Comparison of ENCODE assay signal across 16 mouse cellular contexts in the genomic region with DNA sequence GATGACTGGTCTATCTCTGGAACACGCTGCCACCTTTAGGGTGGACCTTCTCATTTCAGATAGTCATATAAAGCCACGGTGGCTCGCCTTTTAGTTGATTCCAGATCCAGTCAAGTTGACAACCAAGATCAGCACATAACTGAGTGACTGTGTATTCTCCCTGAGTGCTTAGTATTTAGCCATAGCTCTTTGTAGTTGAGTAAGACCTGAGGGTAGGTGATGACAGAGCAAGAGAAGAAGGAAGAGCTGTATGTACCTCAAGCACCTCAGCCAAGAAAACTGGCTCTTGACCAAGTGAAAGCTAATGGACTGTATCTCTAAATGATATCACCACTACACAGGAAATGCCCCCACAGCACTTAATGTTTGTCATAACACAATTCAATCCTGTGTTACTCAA.
"Had no signal": no experiment of that assay in that cellular context is flagged by ENCODE, and none has a peak within 500 bp of the region (broad histone marks: within the 10 kb centered on the region; RNA-seq: fewer than 3 reads in every experiment).

No protein-coding gene starts in this region.

- H3K9ac ChIP-seq: neural tube, embryonic 13.5 days; neural tube, embryonic 15.5 days; stomach, embryonic 15.5 days had no signal

- H3K27ac ChIP-seq: neural tube, embryonic 13.5 days; neural tube, embryonic 15.5 days; stomach, embryonic 15.5 days; stomach, postnatal 0 days had no signal

- H3K4me1 ChIP-seq: stomach, embryonic 15.5 days had no signal

- H3K4me2 ChIP-seq: neural tube, embryonic 13.5 days; neural tube, embryonic 15.5 days; stomach, embryonic 15.5 days had no signal

- H3K9me3 ChIP-seq: neural tube, embryonic 13.5 days; neural tube, embryonic 15.5 days; stomach, embryonic 15.5 days had no signal

- H3K27me3 ChIP-seq: neural tube, embryonic 13.5 days; neural tube, embryonic 15.5 days; stomach, embryonic 15.5 days had no signal

- DNase-seq: retina, postnatal 1 day; right cerebral cortex, adult 18-20 months; right cerebral cortex, postnatal 14 days; right cerebral cortex, postnatal 25 days; right cerebral cortex, postnatal 4 days; spleen, adult 18-20 months; thymus, adult 18-20 months; thymus, adult 2 months; thymus, postnatal 14 days; thymus, postnatal 25 days; thymus, postnatal 36 days; thymus, postnatal 4 days had no signal

- H3K4me3 ChIP-seq: neural tube, embryonic 13.5 days; neural tube, embryonic 15.5 days; stomach, embryonic 15.5 days had no signal

- H3K36me3 ChIP-seq: neural tube, embryonic 13.5 days; neural tube, embryonic 15.5 days; stomach, embryonic 15.5 days had no signal
